In the genomic region with DNA sequence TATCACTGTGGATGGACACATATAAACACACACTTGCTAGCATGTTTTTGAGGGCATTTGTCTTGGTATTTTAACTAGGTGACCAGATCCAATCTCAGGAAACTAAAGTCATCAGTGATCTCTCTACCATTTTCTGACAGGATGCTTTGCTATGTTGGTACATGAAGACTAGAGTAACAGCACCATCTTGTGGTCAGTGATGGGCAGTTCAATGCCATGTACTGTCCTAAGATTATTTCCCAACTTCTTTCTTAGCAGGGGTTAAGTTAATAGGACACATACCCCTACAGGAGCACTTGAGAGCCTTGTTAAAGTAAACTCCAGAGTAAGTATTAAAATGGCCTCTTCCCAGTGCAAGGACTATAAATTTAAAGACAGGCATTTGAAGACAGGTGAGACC, we compare ENCODE assay signal across 8 mouse cellular contexts. TPM values are rescaled to one million over a fixed set of nuclear protein-coding genes. Genes with fewer than 3 reads are reported as not detected.
DNase-seq lines count a peak whose midpoint lies in the region; ATAC-seq and TF ChIP-seq lines count a peak whose summit lies in the region.

No protein-coding gene starts in this region.

- H3K27me3 ChIP-seq in forebrain, embryonic 12.5 days, result no peaks in the 10 kb centered on the region
- no peaks in the 10 kb centered on the region for H3K27me3 ChIP-seq in liver, embryonic 16.5 days (ENCODE audit: control insufficient read depth, insufficient read depth, low read depth, low read length)

- H3K4me2 ChIP-seq in forebrain, embryonic 12.5 days, result no peak overlapping the region
- no peak overlapping the region for H3K4me2 ChIP-seq in liver, embryonic 16.5 days (ENCODE audit: low read depth, low read length)

- peak; percentile 69 for TF ChIP-seq CTCF in brain, embryonic 14.5 days (IDR thresholded peaks at IDR 0.05; ENCODE audit: borderline replicate concordance, extremely low read depth, insufficient read depth, insufficient read length)

- no peak overlapping the region for H3K9ac ChIP-seq in forebrain, embryonic 12.5 days
- no peak overlapping the region for H3K9ac ChIP-seq in liver, embryonic 16.5 days (ENCODE audit: low read depth, low read length)

- H3K9me3 ChIP-seq in forebrain, embryonic 12.5 days, result no peaks in the 10 kb centered on the region
- no peaks in the 10 kb centered on the region for H3K9me3 ChIP-seq in liver, embryonic 16.5 days (replicated peaks; ENCODE audit: control insufficient read depth, low read length)

- TF ChIP-seq POLR2A in brain, embryonic 14.5 days (IDR thresholded peaks at IDR 0.05; ENCODE audit: borderline replicate concordance, extremely low read depth, insufficient read depth, insufficient read length, poor library complexity, severe bottlenecking), result no peak

- H3K36me3 ChIP-seq in forebrain, embryonic 12.5 days (replicated peaks), result no peaks in the 10 kb centered on the region
- H3K36me3 ChIP-seq in liver, embryonic 16.5 days (ENCODE audit: control insufficient read depth, insufficient read depth), result no peaks in the 10 kb centered on the region

- no peak overlapping the region for H3K4me3 ChIP-seq in forebrain, embryonic 12.5 days (replicated peaks)
- no peak overlapping the region for H3K4me3 ChIP-seq in liver, embryonic 16.5 days (ENCODE audit: low read depth, low read length)

- H3K4me1 ChIP-seq in forebrain, embryonic 12.5 days, result no peaks in the 10 kb centered on the region
- H3K4me1 ChIP-seq in liver, embryonic 16.5 days (ENCODE audit: control insufficient read depth, low read depth, low read length), result no peaks in the 10 kb centered on the region

- no peak overlapping the region for H3K27ac ChIP-seq in forebrain, embryonic 12.5 days
- no peak overlapping the region for H3K27ac ChIP-seq in liver, embryonic 16.5 days (ENCODE audit: low read length)

- ATAC-seq in forebrain, embryonic 12.5 days (ENCODE audit: low FRiP score), result peak; percentile 83
- peak; percentile 30; the same call in 1 of the 2 replicates for ATAC-seq in liver, embryonic 16.5 days (ENCODE audit: low read depth)
- ATAC-seq in erythroid progenitor cell, adult 5-6 weeks (replicated peaks; ENCODE audit: low FRiP score, poor library complexity, severe bottlenecking), result no peak

- DNase-seq in spleen, postnatal 36 days (ENCODE audit: low spot score in 2 of 2), result peak; percentile 32 to 55
- no peak for DNase-seq in spleen, adult 18-20 months
- DNase-seq in brain, embryonic 14.5 days (ENCODE audit: low read depth), result peak; percentile 78
- peak; percentile 14 to 46 for DNase-seq in kidney, adult 8-10 months
- DNase-seq in retina, postnatal 1 day, result peak; percentile 73

RNA-seq across cellular contexts. Expression of a gene that starts 33.6 kb away (rescaled TPM):
- polyA plus RNA-seq in brain, embryonic 14.5 days (2012; rRNA removed), result 0.29 and 0.49 TPM in 2 replicates
- 0.49 and 0.59 TPM in 2 replicates for polyA plus RNA-seq in forebrain, embryonic 12.5 days (2016; fragmentation: Nextera tagmentation; extraction: Ambion mirVana)
- polyA plus RNA-seq in liver, embryonic 16.5 days (2015; fragmentation: Nextera tagmentation; extraction: Ambion mirVana), result 4.5 and 4.8 TPM in 2 replicates
- 3.2 and 5.0 TPM in 2 replicates for total RNA-seq in erythroid progenitor cell, adult 5-6 weeks (2015; ENCODE audit: low replicate concordance)
- 3.5 and 8.2 TPM in 2 replicates for total RNA-seq in erythroid progenitor cell, adult 5-6 weeks (2017; ENCODE audit: low replicate concordance)

RNA-seq across cellular contexts. Expression of a gene that starts 42.6 kb away (rescaled TPM):
- polyA plus RNA-seq in brain, embryonic 14.5 days (2012; rRNA removed), result not detected in 2 replicates
- not detected in 2 replicates for polyA plus RNA-seq in forebrain, embryonic 12.5 days (2016; fragmentation: Nextera tagmentation; extraction: Ambion mirVana)
- polyA plus RNA-seq in liver, embryonic 16.5 days (2015; fragmentation: Nextera tagmentation; extraction: Ambion mirVana), result not detected in 2 replicates
- total RNA-seq in erythroid progenitor cell, adult 5-6 weeks (2015; ENCODE audit: low replicate concordance), result not detected in 2 replicates
- not detected in 2 replicates for total RNA-seq in erythroid progenitor cell, adult 5-6 weeks (2017; ENCODE audit: low replicate concordance)

Comparison
In these comparisons a context has a peak if more than half of its experiments do, and no peak if none do; other contexts are left out.
1. DNase-seq: peak in spleen, postnatal 36 days (2 of 2), brain, embryonic 14.5 days (single experiment), kidney, adult 8-10 months (2 of 2) and retina, postnatal 1 day (single experiment); none in spleen, adult 18-20 months (0 of 2).